Mouse (Mus musculus): Measurements from ENCODE around the gene Mab21l1. TPM values are rescaled to one million over a fixed set of nuclear protein-coding genes. Genes with fewer than 3 reads are reported as not detected.
A peak's percentile ranks its signal among the peaks of the same experiment; 100 is the strongest.

Mab21l1 gene
- polyA plus RNA-seq (2015; fragmentation: Nextera tagmentation; extraction: Ambion mirVana): 16.3 and 17.6 TPM in 2 replicates

GRCm38 (mm10) chr3:55782056-55782687 is at the start of gene Mab21l1:
TSS of gene Mab21l1 (plus strand) at chr3:55782510.
- Histone ChIP-seq H3K9ac (peak within 1 kb of the TSS; percentile 54), H3K27me3 (peaks cover 30% of the 10 kb centered on the region), H3K4me3 (peak within 1 kb of the TSS; percentile 47), H3K27ac (peak within 1 kb of the TSS; percentile 87), H3K9me3 (no peaks in the 10 kb centered on the region), H3K4me2 (peak within 1 kb of the TSS; percentile 53), H3K36me3 (no peaks in the 10 kb centered on the region), H3K4me1 (peaks cover 27% of the 10 kb centered on the region)
- peak; percentile 53; the same call in 1 of the 2 replicates for ATAC-seq (ENCODE audit: insufficient number of reproducible peaks, low FRiP score, low TSS enrichment, low read depth)
- WGBS: 13% methylated on average over 16 of the region's 16 CpGs

GRCm38 (mm10) chr3:55733665-55734064 is 48.6 kb upstream of the Mab21l1 start:
- ATAC-seq (ENCODE audit: insufficient number of reproducible peaks, low FRiP score, low TSS enrichment, low read depth): no peak
- WGBS: 77% methylated on average over 6 of the region's 6 CpGs
- H3K4me1 ChIP-seq: no peaks in the 10 kb centered on the region

GRCm38 (mm10) chr3:55741428-55741827 is 40.9 kb upstream of the Mab21l1 start:
- no peak overlapping the region for H3K4me3 ChIP-seq
- H3K36me3 ChIP-seq: no peaks in the 10 kb centered on the region
- no peaks in the 10 kb centered on the region for H3K9me3 ChIP-seq
- no peak for ATAC-seq (ENCODE audit: insufficient number of reproducible peaks, low FRiP score, low TSS enrichment, low read depth)
- H3K27ac ChIP-seq: no peak overlapping the region
- H3K4me1 ChIP-seq: no peaks in the 10 kb centered on the region; the same call in 1 of the 2 replicates
- H3K4me2 ChIP-seq: no peak overlapping the region
- 58% methylated on average over 6 of the region's 6 CpGs for WGBS
- H3K27me3 ChIP-seq: no peaks in the 10 kb centered on the region
- no peak overlapping the region for H3K9ac ChIP-seq

More at GRCm38 (mm10) chr3:55733665-55734064, 48.6 kb upstream of the Mab21l1 start:
- Histone ChIP-seq H3K9me3 (no peaks in the 10 kb centered on the region), H3K27me3 (no peaks in the 10 kb centered on the region), H3K4me2 (no peak overlapping the region), H3K9ac (no peak overlapping the region), H3K36me3 (no peaks in the 10 kb centered on the region), H3K4me3 (no peak overlapping the region), H3K27ac (no peak overlapping the region)

- Histone ChIP-seq H3K36me3 (no peaks in the 10 kb centered on the region), H3K9me3 (no peaks in the 10 kb centered on the region), H3K4me2 (no peak overlapping the region), H3K27ac (no peak overlapping the region), H3K4me1 (no peaks in the 10 kb centered on the region; the same call in 1 of the 2 replicates), H3K27me3 (no peaks in the 10 kb centered on the region), H3K9ac (no peak overlapping the region), H3K4me3 (no peak overlapping the region)
- WGBS: 63% methylated on average over 5 of the region's 5 CpGs
- ATAC-seq (ENCODE audit: insufficient number of reproducible peaks, low FRiP score, low TSS enrichment, low read depth): no peak
These were observed 40.1 kb upstream of the Mab21l1 start for GRCm38 (mm10) chr3:55742218-55742617.

- Histone ChIP-seq H3K27ac (no peak overlapping the region), H3K9ac (no peak overlapping the region), H3K4me3 (no peak overlapping the region), H3K27me3 (no peaks in the 10 kb centered on the region), H3K4me2 (no peak overlapping the region), H3K4me1 (no peaks in the 10 kb centered on the region; the same call in 1 of the 2 replicates), H3K9me3 (no peaks in the 10 kb centered on the region), H3K36me3 (no peaks in the 10 kb centered on the region)
- no peak for ATAC-seq (ENCODE audit: insufficient number of reproducible peaks, low FRiP score, low TSS enrichment, low read depth)
- WGBS: 73% methylated on average over 4 of the region's 4 CpGs
These were observed 39.7 kb upstream of the Mab21l1 start for GRCm38 (mm10) chr3:55742654-55743053.

GRCm38 (mm10) chr3:55743885-55744284 is 38.4 kb upstream of the Mab21l1 start:
- no peak overlapping the region for H3K4me3 ChIP-seq
- H3K4me2 ChIP-seq: no peak overlapping the region
- no peak overlapping the region for H3K9ac ChIP-seq
- no peak overlapping the region for H3K27ac ChIP-seq
- H3K4me1 ChIP-seq: no peaks in the 10 kb centered on the region; the same call in 1 of the 2 replicates
- H3K9me3 ChIP-seq: no peaks in the 10 kb centered on the region
- H3K36me3 ChIP-seq: no peaks in the 10 kb centered on the region
- 88% methylated on average over 5 of the region's 5 CpGs for WGBS
- H3K27me3 ChIP-seq: no peaks in the 10 kb centered on the region
- ATAC-seq (ENCODE audit: insufficient number of reproducible peaks, low FRiP score, low TSS enrichment, low read depth): no peak

GRCm38 (mm10) chr3:55750445-55751065 is 31.8 kb upstream of the Mab21l1 start:
- WGBS: 53% methylated on average over 11 of the region's 11 CpGs
- Histone ChIP-seq H3K4me2 (no peak overlapping the region), H3K27me3 (no peaks in the 10 kb centered on the region), H3K4me1 (peaks cover under 1% of the 10 kb centered on the region), H3K36me3 (no peaks in the 10 kb centered on the region), H3K4me3 (no peak overlapping the region), H3K27ac (no peak overlapping the region), H3K9me3 (no peaks in the 10 kb centered on the region), H3K9ac (no peak overlapping the region)
- ATAC-seq (ENCODE audit: insufficient number of reproducible peaks, low FRiP score, low TSS enrichment, low read depth): no peak

GRCm38 (mm10) chr3:55751363-55751762 is 30.9 kb upstream of the Mab21l1 start:
- no peak overlapping the region for H3K4me2 ChIP-seq
- WGBS: 36% methylated on average over 5 of the region's 5 CpGs

GRCm38 (mm10) chr3:55752558-55752957 is 29.8 kb upstream of the Mab21l1 start:
- Histone ChIP-seq H3K4me2 (no peak overlapping the region), H3K4me3 (no peak overlapping the region), H3K4me1 (peaks cover 10% of the 10 kb centered on the region), H3K9ac (no peak overlapping the region), H3K9me3 (no peaks in the 10 kb centered on the region), H3K36me3 (no peaks in the 10 kb centered on the region), H3K27ac (no peak overlapping the region), H3K27me3 (no peaks in the 10 kb centered on the region)
- WGBS: 83% methylated on average over 4 of the region's 4 CpGs
- ATAC-seq (ENCODE audit: insufficient number of reproducible peaks, low FRiP score, low TSS enrichment, low read depth): no peak

More at GRCm38 (mm10) chr3:55751363-55751762, 30.9 kb upstream of the Mab21l1 start:
- Histone ChIP-seq H3K27me3 (no peaks in the 10 kb centered on the region), H3K9ac (no peak overlapping the region), H3K4me3 (no peak overlapping the region), H3K9me3 (no peaks in the 10 kb centered on the region), H3K36me3 (no peaks in the 10 kb centered on the region), H3K4me1 (peaks cover 8% of the 10 kb centered on the region), H3K27ac (no peak overlapping the region)
- ATAC-seq (ENCODE audit: insufficient number of reproducible peaks, low FRiP score, low TSS enrichment, low read depth): no peak

GRCm38 (mm10) chr3:55753872-55754271 is 28.4 kb upstream of the Mab21l1 start:
- H3K9me3 ChIP-seq: no peaks in the 10 kb centered on the region
- no peaks in the 10 kb centered on the region for H3K36me3 ChIP-seq
- H3K27me3 ChIP-seq: no peaks in the 10 kb centered on the region
- no peak overlapping the region for H3K4me3 ChIP-seq
- H3K4me1 ChIP-seq: peaks cover 15% of the 10 kb centered on the region
- no peak overlapping the region for H3K4me2 ChIP-seq
- H3K27ac ChIP-seq: no peak overlapping the region
- 88% methylated on average over 6 of the region's 6 CpGs for WGBS
- no peak for ATAC-seq (ENCODE audit: insufficient number of reproducible peaks, low FRiP score, low TSS enrichment, low read depth)
- no peak overlapping the region for H3K9ac ChIP-seq

- no peak overlapping the region for H3K9ac ChIP-seq
- H3K4me2 ChIP-seq: no peak overlapping the region
- WGBS: 80% methylated on average over 6 of the region's 6 CpGs
- ATAC-seq (ENCODE audit: insufficient number of reproducible peaks, low FRiP score, low TSS enrichment, low read depth): no peak
- peaks cover 15% of the 10 kb centered on the region for H3K4me1 ChIP-seq
- no peak overlapping the region for H3K4me3 ChIP-seq
- H3K27ac ChIP-seq: no peak overlapping the region
- H3K9me3 ChIP-seq: no peaks in the 10 kb centered on the region
- H3K36me3 ChIP-seq: no peaks in the 10 kb centered on the region
- no peaks in the 10 kb centered on the region for H3K27me3 ChIP-seq
These were observed 27.2 kb upstream of the Mab21l1 start for GRCm38 (mm10) chr3:55754981-55755608.
